Mouse (Mus musculus) MEL (cell line): ENCODE measurements around the gene Herpud1.

ENCODE experiments used
- CTCF ChIP-seq, 3 experiments: IDR thresholded peaks in 2 of 3; conservative IDR thresholded peaks in 1 of 3; 2 replicates each; pipeline ENCODE4 v1.5.1; 2011 to 2012; ENCODE audit warnings: low read length in 3 of 3, low read depth in 2 of 3, mild to moderate bottlenecking in 2 of 3, improper control_type of control experiment in 1 of 3, inconsistent platforms in 1 of 3, mixed read lengths in 1 of 3, moderate library complexity in 1 of 3; ENCODE audit not compliant: control insufficient read depth in 1 of 3, insufficient read depth in 1 of 3, poor library complexity in 1 of 3, severe bottlenecking in 1 of 3
- EP300 ChIP-seq, 2 experiments: IDR thresholded peaks; 2 replicates each; pipeline ENCODE4 v1.6.1; 2011; ENCODE audit warnings: improper control_type of control experiment in 2 of 2, low read length in 2 of 2, low read depth in 1 of 2, mild to moderate bottlenecking in 1 of 2
- MAX ChIP-seq: IDR thresholded peaks from 2 replicates; pipeline ENCODE4 v1.6.1; 2011; ENCODE audit warnings: low read length, improper control_type of control experiment
- NRF1 ChIP-seq: IDR thresholded peaks from 2 replicates; pipeline ENCODE4 v1.6.1; 2014; ENCODE audit warnings: low read depth, mild to moderate bottlenecking, inconsistent platforms, low read length, improper control_type of control experiment, moderate library complexity; ENCODE audit not compliant: poor library complexity, insufficient read depth, severe bottlenecking
- POLR2A ChIP-seq, 2 experiments: IDR thresholded peaks; 2 replicates each; pipeline ENCODE4 v1.6.1; 2011 to 2012; ENCODE audit warnings: low read length in 2 of 2, mild to moderate bottlenecking in 2 of 2, control low read depth in 1 of 2, improper control_type of control experiment in 1 of 2, low read depth in 1 of 2, moderate library complexity in 1 of 2; ENCODE audit not compliant: control insufficient read depth in 1 of 2, insufficient read depth in 1 of 2, poor library complexity in 1 of 2
- RCOR1 ChIP-seq: IDR thresholded peaks from 2 replicates; pipeline ENCODE4 v1.6.1; 2012; ENCODE audit warnings: low read depth, mild to moderate bottlenecking, inconsistent platforms, low read length, improper control_type of control experiment
- ZNF384 ChIP-seq: IDR thresholded peaks from 2 replicates; pipeline ENCODE4 v1.6.1; 2012; ENCODE audit warnings: low read depth, mild to moderate bottlenecking, inconsistent platforms, low read length, improper control_type of control experiment

GRCm38 (mm10) chr8:94375551-94375991 is 10.7 kb upstream of the Herpud1 start:
- peak; percentile 35 to 50; a peak in 2 of 4 replicates for TF ChIP-seq EP300 (IDR thresholded peaks at IDR 0.05; ENCODE audit: low read depth in 1 of 2, low read length in 2 of 2)
- no peak for TF ChIP-seq MAX
- TF ChIP-seq POLR2A (IDR thresholded peaks at IDR 0.05; ENCODE audit: control insufficient read depth in 1 of 2, insufficient read depth in 1 of 2, low read depth in 1 of 2, low read length in 2 of 2, poor library complexity in 1 of 2), result peak in 1 of 2 experiments; percentile 60; a peak in 2 of 4 replicates
- TF ChIP-seq CTCF (IDR thresholded peaks at IDR 0.05 in 2 of 3, conservative IDR thresholded peaks at IDR 0.05 in 1 of 3; ENCODE audit: control insufficient read depth in 1 of 3, insufficient read depth in 1 of 3, low read depth in 2 of 3, low read length in 3 of 3, poor library complexity in 1 of 3, severe bottlenecking in 1 of 3), result no peak
- TF ChIP-seq RCOR1, result peak; percentile 35; the same call in 1 of the 2 replicates
- TF ChIP-seq NRF1, result no peak
- no peak for TF ChIP-seq ZNF384
